Mouse (Mus musculus) intestine, postnatal 0 days (tissue): ENCODE results near the gene Prkar1b. TPM values are rescaled to one million over a fixed set of nuclear protein-coding genes. Genes with fewer than 3 reads are reported as not detected.
A peak's percentile ranks its signal among the peaks of the same experiment; 100 is the strongest.

Source experiments
- ATAC-seq: fragments of 200-750 bp; cut with Nextera tagmentation; 2 replicates; pipeline ENCODE4 v1.8.0; 2017; ENCODE audit warnings: mild to moderate bottlenecking, moderate TSS enrichment, moderate library complexity
- H3K27ac ChIP-seq: fragments of 300-500 bp; sonication (generic); 2 replicates; pipeline ENCODE4 v1.5.1; 2014; ENCODE audit warnings: mild to moderate bottlenecking, low read depth, low read length, moderate library complexity
- H3K27me3 ChIP-seq: fragments of 300-500 bp; sonication (generic); replicated peaks from 2 replicates; pipeline ENCODE4 v1.6.1; 2014; ENCODE audit warnings: low read length, mixed read lengths; ENCODE audit not compliant: control insufficient read depth, insufficient read depth
- H3K36me3 ChIP-seq: fragments of 300-500 bp; sonication (generic); 2 replicates; pipeline ENCODE4 v1.6.1; 2014; ENCODE audit warnings: mild to moderate bottlenecking, moderate library complexity; ENCODE audit not compliant: control insufficient read depth, insufficient read depth
- H3K4me1 ChIP-seq: fragments of 300-500 bp; sonication (generic); replicated peaks from 2 replicates; pipeline ENCODE4 v1.6.1; 2014; ENCODE audit warnings: antibody characterized with exemption, low read length, mixed read lengths; ENCODE audit not compliant: control insufficient read depth, insufficient read depth
- H3K4me2 ChIP-seq: fragments of 300-500 bp; sonication (generic); replicated peaks from 2 replicates; pipeline ENCODE4 v1.6.1; 2014; ENCODE audit warnings: low read depth, mild to moderate bottlenecking, moderate library complexity
- H3K4me3 ChIP-seq: fragments of 300-500 bp; sonication (generic); 2 replicates; pipeline ENCODE4 v1.5.1; 2014; ENCODE audit warnings: low read depth, low read length
- H3K9ac ChIP-seq: fragments of 300-500 bp; sonication (generic); 2 replicates; pipeline ENCODE4 v1.6.1; 2014; ENCODE audit warnings: mild to moderate bottlenecking, low read depth, low read length
- H3K9me3 ChIP-seq: fragments of 300-500 bp; sonication (generic); 2 replicates; pipeline ENCODE4 v1.6.1; 2016; ENCODE audit warnings: mixed run types; ENCODE audit not compliant: control insufficient read depth
- CTCF ChIP-seq: sonication (generic); IDR thresholded peaks from 2 replicates; pipeline ENCODE4 v1.5.1; 2016; ENCODE audit warnings: low read depth, mild to moderate bottlenecking, control low read depth, antibody characterized with exemption, moderate library complexity
- WGBS: fragments of 180-500 bp; shearing (Covaris S2); extraction: QIAGEN DNeasy Blood & Tissue Kit; methylation state at CpG from one replicate; pipeline ENCODE4 v1.1.7; 2014; 5-methylcytosine and 5-hydroxymethylcytosine counted together
- polyA plus RNA-seq: library from polyadenylated mRNA; unstranded; fragments of >200 nt; fragmentation: Nextera tagmentation; extraction: Ambion mirVana; gene quantifications from 2 replicates; pipeline ENCODE4 v1.2.1, GENCODE M21; 2015

The Prkar1b gene
- 10.0 and 10.9 TPM in 2 replicates for polyA plus RNA-seq

DNA sequence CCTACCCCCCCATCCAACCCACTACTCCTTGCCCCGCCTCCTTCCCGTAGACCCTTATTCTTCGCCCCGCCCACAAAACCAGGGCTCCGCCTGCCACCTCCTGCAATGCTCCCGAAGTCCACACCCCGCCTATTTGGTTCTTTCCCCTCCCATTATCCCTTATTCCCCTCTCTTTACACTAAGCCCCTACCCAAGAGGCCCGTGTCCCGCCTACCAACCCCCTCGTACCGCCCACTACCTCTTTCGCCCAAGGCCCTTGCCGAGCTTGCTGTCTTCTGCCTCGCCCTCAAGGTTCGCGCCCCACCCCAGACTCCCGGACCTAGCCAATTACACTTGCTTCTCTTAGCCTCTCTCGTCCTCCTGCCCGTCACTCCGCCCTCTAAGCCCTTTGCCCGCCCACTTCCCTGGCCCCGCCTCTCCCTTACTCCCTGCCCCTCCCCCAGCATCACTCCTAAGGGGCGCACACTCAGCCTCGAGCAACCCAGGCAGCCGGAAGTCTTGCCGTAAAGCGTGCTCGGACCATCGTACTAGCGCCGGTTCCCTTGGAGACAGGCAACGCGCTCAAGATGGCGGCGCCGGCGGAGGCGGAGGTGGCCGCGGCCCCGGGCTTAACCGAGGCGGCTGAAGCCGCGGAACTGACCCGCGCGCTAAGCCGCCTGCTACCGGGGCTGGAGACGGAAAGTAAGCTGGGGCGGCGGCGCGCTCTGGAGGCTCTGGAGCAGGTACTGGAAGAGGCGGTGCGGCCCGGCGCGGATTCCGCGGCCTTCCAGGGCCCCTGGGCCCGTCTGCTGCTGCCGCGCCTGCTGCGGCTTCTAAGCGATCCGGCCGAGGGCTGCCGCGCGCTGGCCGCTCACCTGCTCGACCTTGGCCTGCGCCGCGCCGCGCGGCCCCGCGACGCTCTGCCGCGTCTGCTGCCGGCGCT, at the start of gene Prkar1b, which contains the start of gene Dnaaf5:
Gene Prkar1b (minus strand): TSS at position 321 of the 922 bp plus-strand sequence.
Gene Dnaaf5 (plus strand): TSS at position 543 of the 922 bp plus-strand sequence.
- H3K9ac ChIP-seq, result peak within 1 kb of the TSS; percentile 68
- H3K36me3 ChIP-seq, result peaks cover 33% of the 10 kb centered on the region
- peak within 1 kb of the TSS; percentile 94 for H3K4me2 ChIP-seq
- peak within 1 kb of the TSS; percentile 92 for H3K4me3 ChIP-seq
- under 1% methylated on average over 75 of the region's 87 CpGs for WGBS
- H3K9me3 ChIP-seq, result no peaks in the 10 kb centered on the region
- H3K4me1 ChIP-seq, result no peaks in the 10 kb centered on the region; the same call in 1 of the 2 replicates
- no peaks in the 10 kb centered on the region for H3K27me3 ChIP-seq
- peak; percentile 93 for ATAC-seq
- TF ChIP-seq CTCF, result 0 out of 2 replicates have a peak, but pooled peaks have one; percentile 2
- peak within 1 kb of the TSS; percentile 21 for H3K27ac ChIP-seq

DNA sequence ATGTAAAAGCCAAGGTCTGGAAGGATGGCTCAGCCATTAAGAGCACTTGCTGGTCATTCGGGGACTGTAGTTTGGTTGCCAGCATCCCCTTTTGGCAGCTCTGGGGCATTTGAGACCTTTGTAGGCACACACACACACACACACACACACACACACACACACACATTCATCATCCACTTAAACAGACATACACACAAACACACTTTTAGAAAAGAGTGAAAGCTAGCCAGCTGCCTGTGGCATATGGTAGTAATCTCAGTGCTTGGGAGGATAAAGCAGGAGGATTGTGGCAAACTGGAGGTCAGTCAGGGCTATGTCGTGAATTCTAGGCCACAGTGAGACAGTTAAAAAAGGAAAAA, 49.8 kb upstream of the Prkar1b start:
- no peak for TF ChIP-seq CTCF
- Histone ChIP-seq H3K4me3 (peak overlapping the region; percentile 67), H3K36me3 (no peaks in the 10 kb centered on the region), H3K9me3 (no peaks in the 10 kb centered on the region), H3K27ac (no peak overlapping the region), H3K4me1 (peaks cover 16% of the 10 kb centered on the region), H3K9ac (peak overlapping the region; percentile 56; the same call in 1 of the 2 replicates), H3K27me3 (no peaks in the 10 kb centered on the region), H3K4me2 (peak overlapping the region; percentile 83)
- 50% methylated on average over 2 of the region's 2 CpGs for WGBS
- ATAC-seq, result no peak

DNA sequence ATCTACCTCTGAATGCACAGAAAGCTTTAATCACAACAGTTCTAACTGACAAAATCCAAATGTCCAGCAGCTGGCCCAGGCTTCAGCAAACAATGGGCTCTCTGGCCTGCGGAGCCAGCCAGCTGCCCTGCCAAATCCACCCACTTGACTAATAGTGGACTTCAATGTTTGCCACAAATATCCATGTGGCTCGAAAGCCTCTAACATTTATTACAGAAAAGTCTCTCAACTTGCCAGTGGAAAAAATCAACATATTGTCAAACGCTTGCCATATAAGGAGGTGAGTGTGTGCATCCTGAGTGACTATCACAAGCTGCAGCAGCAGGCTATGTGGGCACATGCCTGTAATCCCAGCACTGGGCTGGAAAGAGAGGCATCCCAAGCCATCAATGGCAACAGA, 49.0 kb upstream of the Prkar1b start:
- Histone ChIP-seq H3K9ac (no peak overlapping the region), H3K4me1 (peaks cover 16% of the 10 kb centered on the region), H3K27me3 (no peaks in the 10 kb centered on the region), H3K27ac (no peak overlapping the region), H3K9me3 (no peaks in the 10 kb centered on the region), H3K4me3 (no peak overlapping the region), H3K4me2 (no peak overlapping the region), H3K36me3 (no peaks in the 10 kb centered on the region)
- WGBS, result 67% methylated on average over 3 of the region's 3 CpGs
- ATAC-seq, result no peak
- TF ChIP-seq CTCF, result no peak

DNA sequence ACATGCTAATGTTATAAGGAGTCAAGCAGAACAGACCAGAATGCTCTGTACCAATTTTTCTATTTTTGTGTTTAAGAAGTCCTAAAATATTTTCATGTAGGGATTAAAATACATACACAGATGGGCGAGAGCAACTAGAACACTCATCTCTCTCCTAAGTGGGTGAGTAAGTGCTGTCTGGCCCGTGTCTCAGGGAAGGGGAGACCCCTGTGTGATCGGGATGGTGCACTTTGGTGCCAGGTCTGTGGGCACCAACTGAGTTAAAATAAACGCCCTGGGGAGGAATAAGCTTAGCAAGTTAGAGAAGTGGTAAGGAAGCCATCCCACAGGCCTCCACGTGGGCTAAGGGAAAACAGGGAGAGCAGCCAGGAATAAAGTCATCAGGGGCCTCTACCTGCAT, 41.2 kb upstream of the Prkar1b start:
- no peak overlapping the region for H3K27ac ChIP-seq
- H3K9me3 ChIP-seq, result no peaks in the 10 kb centered on the region
- peaks cover 9% of the 10 kb centered on the region for H3K36me3 ChIP-seq
- H3K9ac ChIP-seq, result no peak overlapping the region
- no peak for ATAC-seq
- H3K4me2 ChIP-seq, result no peak overlapping the region
- WGBS, result 73% methylated on average over 5 of the region's 5 CpGs
- no peaks in the 10 kb centered on the region for H3K4me1 ChIP-seq
- H3K4me3 ChIP-seq, result no peak overlapping the region
- H3K27me3 ChIP-seq, result no peaks in the 10 kb centered on the region
- TF ChIP-seq CTCF, result no peak

DNA sequence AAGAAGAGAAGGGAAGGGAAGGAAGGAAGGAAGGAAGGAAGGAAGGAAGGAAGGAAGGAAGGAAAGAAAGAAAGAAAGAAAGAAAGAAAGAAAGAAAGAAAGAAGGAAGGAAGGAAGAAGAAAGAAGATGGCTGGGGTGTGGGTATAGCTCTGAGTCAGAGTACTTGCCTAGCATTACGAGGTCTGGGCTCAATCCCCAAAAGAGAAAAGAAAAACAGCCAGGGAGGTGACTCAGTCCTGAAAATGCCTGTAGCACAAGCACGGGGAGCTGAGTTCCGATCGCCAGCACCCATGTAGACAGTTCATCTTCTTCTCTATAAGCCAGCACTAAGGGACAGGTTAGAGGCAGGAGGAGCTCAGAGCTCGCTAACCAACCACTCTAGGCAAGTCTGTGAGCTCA, 39.9 kb upstream of the Prkar1b start:
- no peak for ATAC-seq
- H3K27me3 ChIP-seq, result no peaks in the 10 kb centered on the region
- peaks cover 21% of the 10 kb centered on the region for H3K36me3 ChIP-seq
- H3K4me2 ChIP-seq, result no peak overlapping the region
- no peaks in the 10 kb centered on the region for H3K4me1 ChIP-seq
- H3K4me3 ChIP-seq, result no peak overlapping the region
- TF ChIP-seq CTCF, result no peak
- no peak overlapping the region for H3K9ac ChIP-seq
- 91% methylated on average over 5 of the region's 5 CpGs for WGBS
- H3K27ac ChIP-seq, result no peak overlapping the region
- no peaks in the 10 kb centered on the region for H3K9me3 ChIP-seq

DNA sequence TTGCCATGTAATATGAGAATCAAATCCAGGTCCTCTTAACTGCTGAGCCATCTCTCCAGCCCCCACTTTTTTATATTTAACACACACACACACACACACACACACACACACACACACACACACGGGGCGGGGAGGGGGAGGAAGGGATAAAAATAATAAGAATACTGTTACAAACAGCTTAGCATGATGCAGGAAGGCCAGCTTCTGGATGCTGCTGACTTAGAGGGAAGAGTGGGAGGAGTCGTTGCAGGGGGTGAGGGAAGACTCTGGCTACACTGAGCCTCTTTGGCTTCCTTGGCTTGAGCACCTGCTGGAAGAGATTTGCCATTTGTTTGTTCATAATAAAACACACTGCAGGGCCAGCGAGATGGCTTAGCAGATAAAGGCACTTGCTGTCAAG, 35.1 kb upstream of the Prkar1b start:
- Histone ChIP-seq H3K27me3 (no peaks in the 10 kb centered on the region), H3K36me3 (peaks cover 59% of the 10 kb centered on the region), H3K4me2 (no peak overlapping the region), H3K4me1 (no peaks in the 10 kb centered on the region), H3K27ac (no peak overlapping the region), H3K9ac (no peak overlapping the region), H3K4me3 (no peak overlapping the region), H3K9me3 (no peaks in the 10 kb centered on the region)
- no peak for ATAC-seq
- WGBS, result 71% methylated on average over 4 of the region's 4 CpGs
- TF ChIP-seq CTCF, result no peak
